ENCODE assay signal across 11 mouse cellular contexts in genomic region chr3:102755801-102756200, GRCm38 (mm10). TPM values are rescaled to one million over a fixed set of nuclear protein-coding genes. Genes with fewer than 3 reads are reported as not detected.
DNase-seq lines count a peak whose midpoint lies in the region; ATAC-seq lines count a peak whose summit lies in the region.
"Had no signal": no experiment of that assay in that cellular context is flagged by ENCODE, and none has a peak within 500 bp of the region (broad histone marks: within the 10 kb centered on the region; RNA-seq: fewer than 3 reads in every experiment).

No protein-coding gene starts in this region.

- no peak overlapping the region for H3K9ac ChIP-seq in neural tube, embryonic 15.5 days (replicated peaks)
- H3K9ac ChIP-seq: hindbrain, embryonic 15.5 days; limb, embryonic 15.5 days had no signal

- H3K4me3 ChIP-seq in limb, embryonic 10.5 days = no peak overlapping the region
- no peak overlapping the region for H3K4me3 ChIP-seq in neural tube, embryonic 15.5 days (replicated peaks)
- H3K4me3 ChIP-seq: hindbrain, embryonic 15.5 days; limb, embryonic 15.5 days had no signal

- H3K36me3 ChIP-seq in limb, embryonic 10.5 days = peaks cover 17% of the 10 kb centered on the region; the same call in 1 of the 2 replicates
- H3K36me3 ChIP-seq in neural tube, embryonic 15.5 days = peaks cover 19% of the 10 kb centered on the region; the same call in 1 of the 2 replicates

- ATAC-seq in neural tube, embryonic 15.5 days (ENCODE audit: low FRiP score) = no peak

- no peaks in the 10 kb centered on the region for H3K4me1 ChIP-seq in limb, embryonic 10.5 days
- H3K4me1 ChIP-seq in neural tube, embryonic 15.5 days = no peaks in the 10 kb centered on the region
- H3K4me1 ChIP-seq: hindbrain, embryonic 15.5 days had no signal

- no peak overlapping the region for H3K27ac ChIP-seq in limb, embryonic 10.5 days
- no peak overlapping the region for H3K27ac ChIP-seq in neural tube, embryonic 15.5 days (replicated peaks)
- H3K27ac ChIP-seq: hindbrain, embryonic 15.5 days; limb, embryonic 15.5 days had no signal

- DNase-seq in A20 (ENCODE audit: low read depth, low spot score) = peak; percentile 43
- DNase-seq in Muller cell, postnatal 12 days (ENCODE audit: inconsistent ontology term) = peak; percentile 71
- DNase-seq in heart, postnatal 4 days = peak; percentile 35
- peak; percentile 56 for DNase-seq in naive thymus-derived CD4-positive, alpha-beta T cell, adult 2 months (ENCODE audit: low read depth)
- DNase-seq in limb, embryonic 10.5 days (ENCODE audit: low spot score) = no peak
- DNase-seq in frontal cortex, postnatal 25 days (ENCODE audit: low spot score in 2 of 2) = no peak
- DNase-seq in urinary bladder, adult 18-20 months (ENCODE audit: low spot score in 2 of 2) = no peak
- DNase-seq: adrenal gland, postnatal 36 days had no signal

- H3K9me3 ChIP-seq in limb, embryonic 10.5 days (replicated peaks) = no peaks in the 10 kb centered on the region
- H3K9me3 ChIP-seq in neural tube, embryonic 15.5 days (replicated peaks) = no peaks in the 10 kb centered on the region
- H3K9me3 ChIP-seq: hindbrain, embryonic 15.5 days; limb, embryonic 15.5 days had no signal

- no peaks in the 10 kb centered on the region for H3K27me3 ChIP-seq in limb, embryonic 10.5 days (ENCODE audit: low read depth, poor library complexity, severe bottlenecking)
- H3K27me3 ChIP-seq in neural tube, embryonic 15.5 days (replicated peaks) = no peaks in the 10 kb centered on the region
- H3K27me3 ChIP-seq: hindbrain, embryonic 15.5 days; limb, embryonic 15.5 days had no signal

- H3K4me2 ChIP-seq in neural tube, embryonic 15.5 days = no peak overlapping the region
- H3K4me2 ChIP-seq: hindbrain, embryonic 15.5 days; limb, embryonic 15.5 days had no signal

- 85% methylated on average over 1 of the region's 1 CpGs for WGBS in limb, embryonic 10.5 days
- 76% methylated on average over 1 of the region's 1 CpGs for WGBS in neural tube, embryonic 15.5 days

RNA-seq across cellular contexts. Expression of gene Tspan2, which starts 21.5 kb away (rescaled TPM):
- 10 to 100 TPM; 49.5 to 50.6 TPM for total RNA-seq in heart, postnatal 4 days (2021)
- polyA plus RNA-seq in limb, embryonic 10.5 days (2016; fragmentation: Nextera tagmentation; extraction: Ambion mirVana) = 5.9 and 6.9 TPM in 2 replicates
- 15.9 and 19.8 TPM in 2 replicates for polyA plus RNA-seq in neural tube, embryonic 15.5 days (2015; fragmentation: Nextera tagmentation; extraction: Ambion mirVana)

RNA-seq across cellular contexts. Expression of gene Tshb, which starts 26.7 kb away (rescaled TPM):
- total RNA-seq in heart, postnatal 4 days (2021) = not detected
- polyA plus RNA-seq in limb, embryonic 10.5 days (2016; fragmentation: Nextera tagmentation; extraction: Ambion mirVana) = 0.08 TPM in 1 of 2 replicates, not detected in the other
- 0.14 and 0.17 TPM in 2 replicates for polyA plus RNA-seq in neural tube, embryonic 15.5 days (2015; fragmentation: Nextera tagmentation; extraction: Ambion mirVana)
- total RNA-seq: adrenal gland, postnatal 36 days had no signal

Comparison
In these comparisons a context has a peak if more than half of its experiments do, and no peak if none do; other contexts are left out.
1. DNase-seq: peak in A20 (single experiment), Muller cell, postnatal 12 days (single experiment), heart, postnatal 4 days (single experiment) and naive thymus-derived CD4-positive, alpha-beta T cell, adult 2 months (single experiment); none in limb, embryonic 10.5 days (single experiment), frontal cortex, postnatal 25 days (0 of 2) and urinary bladder, adult 18-20 months (0 of 2).